Mouse (Mus musculus): ENCODE measurements at regions not wholly inside any gene's neighbourhood (a gene's known extent, or its start where the extent isn't known, plus 50 kb on each side); places are given as distances from the start of the nearest gene placed in this dataset.
A peak's percentile ranks its signal among the peaks of the same experiment; 100 is the strongest.

DNA sequence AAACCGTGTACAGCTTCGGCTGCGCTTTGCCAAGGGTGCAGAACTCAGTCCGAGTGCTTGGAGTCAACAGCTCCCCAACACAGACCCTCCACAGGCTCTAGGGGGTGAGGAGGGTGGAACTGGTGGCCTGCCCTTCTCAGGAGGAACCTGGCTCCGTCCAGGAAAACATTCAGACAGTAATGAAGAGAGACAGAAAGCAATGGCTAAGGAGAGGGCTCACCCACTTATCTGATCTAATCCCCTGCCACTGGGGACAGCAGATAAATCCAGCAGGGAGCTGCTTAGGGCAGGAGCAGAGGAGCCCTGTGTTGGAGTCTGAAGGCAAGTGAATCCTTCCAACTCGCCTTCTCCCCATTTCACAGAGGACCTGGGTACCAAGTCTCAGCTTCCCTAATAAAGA, 292.3 kb upstream of the Mki67 start:
- Histone ChIP-seq H3K9me3 (ENCODE audit: control insufficient read depth, low read length) (no peaks in the 10 kb centered on the region), H3K36me3 (ENCODE audit: control insufficient read depth, insufficient read depth, low read length) (no peaks in the 10 kb centered on the region), H3K27ac (ENCODE audit: low read depth, low read length) (no peak overlapping the region), H3K27me3 (ENCODE audit: control insufficient read depth, insufficient read depth, low read length) (no peaks in the 10 kb centered on the region), H3K9ac (ENCODE audit: low read length) (no peak overlapping the region), H3K4me1 (ENCODE audit: control insufficient read depth, insufficient read depth, low read length) (no peaks in the 10 kb centered on the region), H3K4me3 (ENCODE audit: low read depth, low read length) (no peak overlapping the region), H3K4me2 (no peak overlapping the region)
- 49% methylated on average over 6 of the region's 6 CpGs for WGBS
- ATAC-seq (ENCODE audit: low FRiP score) (no peak), DNase-seq (ENCODE audit: low spot score, missing footprints) (no peak)

GRCm38 (mm10) chr7:136010013-136010412, 293.9 kb upstream of the Mki67 start:
- H3K27me3 ChIP-seq (ENCODE audit: control insufficient read depth, insufficient read depth, low read length), result no peaks in the 10 kb centered on the region
- H3K9me3 ChIP-seq (ENCODE audit: control insufficient read depth, low read length), result no peaks in the 10 kb centered on the region
- H3K9ac ChIP-seq (ENCODE audit: low read length), result no peak overlapping the region
- no peak for ATAC-seq (ENCODE audit: low FRiP score)
- 72% methylated on average over 7 of the region's 7 CpGs for WGBS
- no peak overlapping the region for H3K4me3 ChIP-seq (ENCODE audit: low read depth, low read length)
- no peaks in the 10 kb centered on the region for H3K4me1 ChIP-seq (ENCODE audit: control insufficient read depth, insufficient read depth, low read length)
- peak; percentile 92 for DNase-seq (ENCODE audit: low spot score, missing footprints)
- H3K36me3 ChIP-seq (ENCODE audit: control insufficient read depth, insufficient read depth, low read length), result no peaks in the 10 kb centered on the region
- H3K27ac ChIP-seq (ENCODE audit: low read depth, low read length), result no peak overlapping the region
- H3K4me2 ChIP-seq, result no peak overlapping the region

GRCm38 (mm10) chr7:136014706-136015105, 298.5 kb upstream of the Mki67 start:
- 69% methylated on average over 4 of the region's 4 CpGs for WGBS
- no peaks in the 10 kb centered on the region for H3K4me1 ChIP-seq (ENCODE audit: control insufficient read depth, insufficient read depth, low read length)
- ATAC-seq (ENCODE audit: low FRiP score) (no peak), DNase-seq (ENCODE audit: low spot score, missing footprints) (peak; percentile 76)
- no peaks in the 10 kb centered on the region for H3K36me3 ChIP-seq (ENCODE audit: control insufficient read depth, insufficient read depth, low read length)
- no peak overlapping the region for H3K4me2 ChIP-seq
- no peak overlapping the region for H3K27ac ChIP-seq (ENCODE audit: low read depth, low read length)
- no peaks in the 10 kb centered on the region for H3K27me3 ChIP-seq (ENCODE audit: control insufficient read depth, insufficient read depth, low read length)
- H3K4me3 ChIP-seq (ENCODE audit: low read depth, low read length), result no peak overlapping the region
- no peaks in the 10 kb centered on the region for H3K9me3 ChIP-seq (ENCODE audit: control insufficient read depth, low read length)
- H3K9ac ChIP-seq (ENCODE audit: low read length), result no peak overlapping the region

GRCm38 (mm10) chr7:136016918-136017317, 300.8 kb upstream of the Mki67 start:
- Histone ChIP-seq H3K36me3 (ENCODE audit: control insufficient read depth, insufficient read depth, low read length) (no peaks in the 10 kb centered on the region), H3K4me2 (no peak overlapping the region), H3K4me3 (ENCODE audit: low read depth, low read length) (no peak overlapping the region), H3K9ac (ENCODE audit: low read length) (no peak overlapping the region), H3K4me1 (ENCODE audit: control insufficient read depth, insufficient read depth, low read length) (no peaks in the 10 kb centered on the region), H3K9me3 (ENCODE audit: control insufficient read depth, low read length) (no peaks in the 10 kb centered on the region), H3K27me3 (ENCODE audit: control insufficient read depth, insufficient read depth, low read length) (no peaks in the 10 kb centered on the region), H3K27ac (ENCODE audit: low read depth, low read length) (no peak overlapping the region)
- ATAC-seq (ENCODE audit: low FRiP score) (no peak), DNase-seq (ENCODE audit: low spot score, missing footprints) (no peak)
- 78% methylated on average over 8 of the region's 8 CpGs for WGBS

DNA sequence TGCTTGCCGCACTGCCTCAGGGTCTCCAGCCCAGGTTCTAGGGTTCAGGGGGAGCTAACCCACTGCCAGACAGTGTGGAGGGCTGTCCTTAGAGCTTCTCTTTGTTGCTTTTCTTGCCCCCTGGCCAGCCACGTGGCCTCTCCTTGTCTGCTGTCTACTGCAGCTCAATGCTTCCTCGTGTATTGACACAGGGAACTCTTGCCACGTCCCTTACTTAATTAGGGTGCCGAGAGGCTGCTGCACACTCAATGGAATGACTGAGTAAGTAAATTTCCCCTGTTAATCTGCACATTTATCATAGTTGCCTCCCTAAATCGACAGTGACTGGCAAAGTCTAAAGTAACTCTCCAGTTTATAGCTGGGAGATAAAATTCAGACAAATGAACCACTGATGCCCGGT, 304.4 kb upstream of the Mki67 start:
- Histone ChIP-seq H3K4me2 (no peak overlapping the region), H3K27me3 (ENCODE audit: control insufficient read depth, insufficient read depth, low read length) (no peaks in the 10 kb centered on the region), H3K9ac (ENCODE audit: low read length) (no peak overlapping the region), H3K4me1 (ENCODE audit: control insufficient read depth, insufficient read depth, low read length) (no peaks in the 10 kb centered on the region), H3K4me3 (ENCODE audit: low read depth, low read length) (no peak overlapping the region), H3K9me3 (ENCODE audit: control insufficient read depth, low read length) (no peaks in the 10 kb centered on the region), H3K36me3 (ENCODE audit: control insufficient read depth, insufficient read depth, low read length) (no peaks in the 10 kb centered on the region), H3K27ac (ENCODE audit: low read depth, low read length) (no peak overlapping the region)
- DNase-seq (ENCODE audit: low spot score, missing footprints) (no peak), ATAC-seq (ENCODE audit: low FRiP score) (no peak)
- 73% methylated on average over 7 of the region's 7 CpGs for WGBS

DNA sequence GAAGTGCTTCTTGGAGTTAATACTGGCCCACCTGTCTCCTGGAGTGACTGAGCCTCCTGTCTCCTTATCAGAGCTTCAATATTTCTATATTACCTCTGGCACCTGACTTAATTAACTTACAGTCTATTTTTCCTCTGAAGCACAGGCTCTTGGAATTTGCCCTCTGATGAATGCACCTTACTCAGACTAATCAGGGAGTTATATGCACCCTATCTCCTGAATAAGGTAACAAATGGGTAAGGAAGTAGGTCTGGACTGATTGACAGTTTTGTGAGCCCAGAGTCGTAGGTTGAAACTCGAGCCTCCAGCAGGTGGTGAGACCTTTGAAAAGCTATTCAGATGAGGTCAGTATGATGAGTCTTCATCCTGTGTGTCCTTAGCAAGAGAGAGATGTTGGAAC, 304.9 kb upstream of the Mki67 start:
- DNase-seq (ENCODE audit: low spot score, missing footprints) (no peak), ATAC-seq (ENCODE audit: low FRiP score) (no peak)
- H3K27ac ChIP-seq (ENCODE audit: low read depth, low read length), result no peak overlapping the region
- no peak overlapping the region for H3K4me2 ChIP-seq
- H3K9me3 ChIP-seq (ENCODE audit: control insufficient read depth, low read length), result no peaks in the 10 kb centered on the region
- no peaks in the 10 kb centered on the region for H3K36me3 ChIP-seq (ENCODE audit: control insufficient read depth, insufficient read depth, low read length)
- 76% methylated on average over 2 of the region's 2 CpGs for WGBS
- no peaks in the 10 kb centered on the region for H3K27me3 ChIP-seq (ENCODE audit: control insufficient read depth, insufficient read depth, low read length)
- no peak overlapping the region for H3K9ac ChIP-seq (ENCODE audit: low read length)
- no peaks in the 10 kb centered on the region for H3K4me1 ChIP-seq (ENCODE audit: control insufficient read depth, insufficient read depth, low read length)
- no peak overlapping the region for H3K4me3 ChIP-seq (ENCODE audit: low read depth, low read length)

DNA sequence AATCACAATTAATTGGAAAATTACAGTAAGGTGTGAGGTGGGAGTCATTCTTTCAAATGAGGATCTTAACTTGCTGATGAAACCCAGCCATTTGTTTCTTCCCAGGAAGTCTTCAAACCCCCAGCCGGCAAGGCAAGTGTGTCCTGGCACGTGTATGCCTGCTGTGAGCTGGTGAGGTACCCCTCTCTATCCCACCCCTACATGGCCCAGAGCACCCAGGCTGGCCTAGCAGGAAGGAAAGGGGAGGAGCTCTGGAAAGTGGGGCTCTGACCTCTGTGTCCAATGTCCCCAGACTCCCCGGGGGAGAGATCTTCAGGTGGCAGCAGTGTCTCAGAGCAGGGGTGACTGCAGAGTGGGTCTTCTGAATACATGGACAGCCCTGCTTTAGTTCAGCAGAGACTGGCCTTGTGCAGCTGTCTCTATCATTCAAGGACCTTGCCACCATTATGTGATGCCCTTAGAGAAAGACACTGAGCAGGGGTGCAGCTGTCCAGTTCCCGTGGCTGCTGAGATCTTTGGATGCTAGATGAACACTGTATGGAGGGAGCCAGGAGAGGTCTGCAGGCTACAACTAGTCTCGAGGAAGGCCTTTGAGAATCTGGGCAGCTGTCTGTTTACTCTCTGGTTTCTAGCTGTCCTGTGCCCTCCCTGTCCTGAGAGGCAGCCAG, 306.8 kb upstream of the Mki67 start:
- H3K27me3 ChIP-seq (ENCODE audit: control insufficient read depth, insufficient read depth, low read length), result no peaks in the 10 kb centered on the region
- no peak overlapping the region for H3K4me2 ChIP-seq
- no peak overlapping the region for H3K9ac ChIP-seq (ENCODE audit: low read length)
- no peak overlapping the region for H3K4me3 ChIP-seq (ENCODE audit: low read depth, low read length)
- no peak overlapping the region for H3K27ac ChIP-seq (ENCODE audit: low read depth, low read length)
- ATAC-seq (ENCODE audit: low FRiP score) (no peak), DNase-seq (ENCODE audit: low spot score, missing footprints) (peak; percentile 56)
- no peaks in the 10 kb centered on the region for H3K9me3 ChIP-seq (ENCODE audit: control insufficient read depth, low read length)
- no peaks in the 10 kb centered on the region for H3K4me1 ChIP-seq (ENCODE audit: control insufficient read depth, insufficient read depth, low read length)
- 69% methylated on average over 5 of the region's 5 CpGs for WGBS
- H3K36me3 ChIP-seq (ENCODE audit: control insufficient read depth, insufficient read depth, low read length), result no peaks in the 10 kb centered on the region

- DNase-seq (ENCODE audit: low spot score, missing footprints) (peak; percentile 69), ATAC-seq (ENCODE audit: low FRiP score) (no peak)
- Histone ChIP-seq H3K9ac (ENCODE audit: low read length) (no peak overlapping the region), H3K4me3 (ENCODE audit: low read depth, low read length) (no peak overlapping the region), H3K9me3 (ENCODE audit: control insufficient read depth, low read length) (no peaks in the 10 kb centered on the region), H3K4me2 (no peak overlapping the region), H3K27ac (ENCODE audit: low read depth, low read length) (no peak overlapping the region), H3K27me3 (ENCODE audit: control insufficient read depth, insufficient read depth, low read length) (no peaks in the 10 kb centered on the region), H3K36me3 (ENCODE audit: control insufficient read depth, insufficient read depth, low read length) (no peaks in the 10 kb centered on the region), H3K4me1 (ENCODE audit: control insufficient read depth, insufficient read depth, low read length) (no peaks in the 10 kb centered on the region)
- WGBS, result 74% methylated on average over 7 of the region's 7 CpGs
Measured at GRCm38 (mm10) chr7:136026451-136026850, 310.3 kb upstream of the Mki67 start.

GRCm38 (mm10) chr7:136032026-136032425, 315.9 kb upstream of the Mki67 start:
- ATAC-seq (ENCODE audit: low FRiP score) (no peak), DNase-seq (ENCODE audit: low spot score, missing footprints) (no peak)
- 91% methylated on average over 6 of the region's 6 CpGs for WGBS
- Histone ChIP-seq H3K4me2 (no peak overlapping the region), H3K9ac (ENCODE audit: low read length) (no peak overlapping the region), H3K4me3 (ENCODE audit: low read depth, low read length) (no peak overlapping the region), H3K4me1 (ENCODE audit: control insufficient read depth, insufficient read depth, low read length) (no peaks in the 10 kb centered on the region), H3K36me3 (ENCODE audit: control insufficient read depth, insufficient read depth, low read length) (no peaks in the 10 kb centered on the region), H3K27ac (ENCODE audit: low read depth, low read length) (no peak overlapping the region), H3K27me3 (ENCODE audit: control insufficient read depth, insufficient read depth, low read length) (no peaks in the 10 kb centered on the region), H3K9me3 (ENCODE audit: control insufficient read depth, low read length) (no peaks in the 10 kb centered on the region)
